8 mouse cellular contexts compared by ENCODE assay signal in the genomic region with DNA sequence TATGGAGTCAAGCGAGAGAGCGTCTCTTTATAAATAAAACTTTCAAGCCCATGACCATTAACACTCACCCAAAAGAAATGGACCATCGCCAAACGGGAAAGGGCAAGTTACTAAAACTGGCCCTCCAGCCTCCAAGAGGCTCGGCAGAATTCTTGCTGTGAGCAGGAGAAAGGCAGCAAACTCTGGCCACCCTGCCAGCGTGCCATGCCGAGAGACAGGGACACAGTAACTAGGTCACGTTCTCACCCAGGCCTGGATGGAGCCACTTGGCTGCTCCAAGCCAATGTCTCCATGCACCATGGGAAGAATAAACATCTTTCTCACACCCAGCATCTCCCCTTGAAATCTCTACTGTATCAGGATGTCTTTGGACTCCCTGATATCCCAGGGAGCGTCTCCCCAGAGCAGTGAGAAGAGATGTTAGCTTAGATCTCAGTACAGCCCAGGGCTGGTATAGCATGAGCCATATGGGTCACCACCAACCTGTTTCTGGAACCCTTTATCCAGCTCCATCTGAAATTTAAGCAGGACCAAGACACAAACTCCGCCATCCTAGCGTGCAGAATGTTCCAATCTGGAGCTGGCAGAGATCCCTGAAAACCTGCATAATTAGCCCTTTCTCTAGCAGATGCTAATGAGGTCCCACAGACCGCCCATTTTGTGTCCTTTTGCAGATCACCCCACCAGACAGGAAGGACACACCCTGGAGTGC. TPM values are rescaled to one million over a fixed set of nuclear protein-coding genes. Genes with fewer than 3 reads are reported as not detected.
DNase-seq lines count a peak whose midpoint lies in the region.

No protein-coding gene starts in this region.

- peak; percentile 13 for DNase-seq in adrenal gland, adult 2 months
- DNase-seq in adrenal gland, adult 18-20 months (ENCODE audit: low spot score in 2 of 2) = no peak
- DNase-seq in MN1 (ENCODE audit: low spot score) = peak; percentile 14
- DNase-seq in frontal cortex, adult 2 months (ENCODE audit: extremely low spot score in 1 of 2, low spot score in 1 of 2) = peak; percentile 47 to 77
- DNase-seq in left cerebral cortex, adult 18-20 months (ENCODE audit: low spot score in 2 of 2) = peak; percentile 72 to 75
- DNase-seq in heart, adult 18-20 months = no peak
- DNase-seq in lung, postnatal 36 days = no peak
- DNase-seq in urinary bladder, adult 2 months (ENCODE audit: low spot score) = no peak

RNA-seq across cellular contexts. Expression of a gene that starts 38.7 kb away (rescaled TPM):
- total RNA-seq in adrenal gland, adult 2 months (2021) = 1 to 10 TPM; 4.8 to 7.6 TPM
- polyA plus RNA-seq in adrenal gland, adult 2 months (2012; rRNA removed) = 3.3 and 4.5 TPM in 2 replicates
- total RNA-seq in adrenal gland, adult 18-20 months (2021) = 1 to 10 TPM; 7.8 to 8.1 TPM
- 29.8 and 32.6 TPM in 2 replicates for polyA plus RNA-seq in frontal cortex, adult 2 months (2012; rRNA removed)
- 100 to 1,000 TPM; 118 to 141 TPM for total RNA-seq in left cerebral cortex, adult 18-20 months (2021)
- total RNA-seq in heart, adult 18-20 months (2021) = 1 to 10 TPM; 3.9 to 4.8 TPM
- polyA plus RNA-seq in urinary bladder, adult 2 months (2012; rRNA removed) = 6.2 and 7.0 TPM in 2 replicates

Comparison
In these comparisons a context has a peak if more than half of its experiments do, and no peak if none do; other contexts are left out.
1. DNase-seq: peak in adrenal gland, adult 2 months (single experiment), MN1 (single experiment), frontal cortex, adult 2 months (2 of 2) and left cerebral cortex, adult 18-20 months (2 of 2); none in adrenal gland, adult 18-20 months (0 of 2), heart, adult 18-20 months (0 of 2), lung, postnatal 36 days (single experiment) and urinary bladder, adult 2 months (single experiment).
2. RNA of a gene that starts 38.7 kb away (total RNA-seq): 118 to 141 TPM in left cerebral cortex, adult 18-20 months; 7.8 to 8.1 TPM in adrenal gland, adult 18-20 months, 4.8 to 7.6 TPM in adrenal gland, adult 2 months and 3.9 to 4.8 TPM in heart, adult 18-20 months; every median in the first group is over 10 times any median in the second.